Mouse (Mus musculus): ENCODE data around the gene Mfsd12.

DNA sequence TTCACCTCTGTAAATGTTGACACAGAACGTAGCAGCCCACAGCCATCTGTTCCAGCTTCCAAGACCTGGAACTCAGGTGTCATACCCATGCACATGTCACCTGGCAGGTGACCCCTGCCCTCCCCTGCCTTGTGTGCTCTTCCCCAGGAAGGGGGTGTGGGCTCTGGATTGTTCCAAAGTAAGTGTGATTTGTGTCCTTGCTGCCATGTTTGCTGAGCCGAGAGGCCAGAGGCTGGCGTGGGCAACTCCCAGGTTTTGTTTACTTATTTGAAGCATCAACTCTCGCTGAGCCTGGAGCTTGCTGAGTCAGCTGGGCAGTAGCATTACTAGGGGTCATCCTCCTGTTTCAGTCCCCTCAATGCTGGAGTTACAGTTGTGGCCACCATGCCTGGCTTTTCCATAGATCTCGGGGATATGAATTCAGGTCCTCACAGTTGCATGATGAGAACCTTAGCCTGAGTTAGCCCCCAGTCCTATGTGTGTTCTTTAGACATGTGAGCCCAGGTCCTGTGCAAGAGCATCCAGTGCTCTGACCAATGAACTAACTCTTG, 31.3 kb downstream of the Mfsd12 start, which contains the start of gene Gm48552:
- TF ChIP-seq CTCF (conservative IDR thresholded peaks at IDR 0.05; ENCODE audit: low read length) (no peak), POU5F1 (IDR thresholded peaks at IDR 0.05; ENCODE audit: borderline replicate concordance, low read length) (no peak), NANOG (IDR thresholded peaks at IDR 0.05; ENCODE audit: borderline replicate concordance, low read length) (no peak)
